Mouse (Mus musculus) cerebellum, adult 2 months (tissue): Measurements from ENCODE around the gene Rassf8. TPM values are rescaled to one million over a fixed set of nuclear protein-coding genes. Genes with fewer than 3 reads are reported as not detected.

ENCODE experiments used
- DNase-seq, 2 experiments: peaks; one replicate each; pipeline ENCODE4 v3.0.0; 2021
- H3K27ac ChIP-seq: fragments of 200-500 bp; 2 replicates; pipeline ENCODE4 v1.5.1; 2012; ENCODE audit warnings: low read length, control low read depth, inconsistent platforms; ENCODE audit not compliant: insufficient read depth
- H3K27me3 ChIP-seq: fragments of 200-500 bp; 2 replicates; pipeline ENCODE4 v1.6.1; 2012; ENCODE audit warnings: inconsistent platforms, mild to moderate bottlenecking, low read length, moderate library complexity; ENCODE audit not compliant: control insufficient read depth, insufficient read depth
- H3K4me1 ChIP-seq: fragments of 200-500 bp; 2 replicates; pipeline ENCODE4 v1.6.1; 2011; ENCODE audit warnings: low read length; ENCODE audit not compliant: control insufficient read depth, insufficient read depth
- H3K4me3 ChIP-seq: fragments of 200-500 bp; replicated peaks from 2 replicates; pipeline ENCODE3; 2011; ENCODE audit warnings: mild to moderate bottlenecking, low read depth, low read length, control low read depth; ENCODE audit not compliant: insufficient read depth
- CTCF ChIP-seq: fragments of 200-500 bp; IDR thresholded peaks from 2 replicates; pipeline ENCODE4 v1.5.1; 2011; ENCODE audit warnings: low read depth, mild to moderate bottlenecking, control low read depth, low read length, moderate library complexity, borderline replicate concordance; ENCODE audit not compliant: insufficient read depth
- POLR2A ChIP-seq: fragments of 200-500 bp; IDR thresholded peaks from 2 replicates; pipeline ENCODE4 v1.6.1; 2011; ENCODE audit warnings: low read length, control low read depth, borderline replicate concordance; ENCODE audit not compliant: insufficient read depth
- WGBS: fragments of 180-500 bp; shearing (Covaris S2); methylation state at CpG from one replicate; pipeline ENCODE4 v1.1.7; 2018; 5-methylcytosine and 5-hydroxymethylcytosine counted together
- polyA plus RNA-seq: library from polyadenylated mRNA; depleted of rRNA; stranded (reverse); fragments of >200 nt; gene quantifications from 2 replicates; pipeline ENCODE4 v1.2.3, GENCODE M21; 2012; rRNA removed

Rassf8 gene
- 31.2 and 38.1 TPM in 2 replicates for polyA plus RNA-seq

- Histone ChIP-seq H3K4me1 (peaks cover 3% of the 10 kb centered on the region; the same call in 1 of the 2 replicates), H3K27me3 (no peaks in the 10 kb centered on the region), H3K27ac (peak within 1 kb of the TSS; percentile 84), H3K4me3 (peak within 1 kb of the TSS; percentile 78)
- TF ChIP-seq CTCF (no peak), POLR2A (peak; percentile 10; the same call in 1 of the 2 replicates)
- under 1% methylated on average over 60 of the region's 71 CpGs for WGBS
- DNase-seq: peak; percentile 89 to 91
Observed at GRCm38 (mm10) chr6:145746132-145746849, at the start of gene Rassf8. Rassf8 (plus strand) TSS chr6:145746748.

- TF ChIP-seq POLR2A (no peak), CTCF (no peak)
- H3K4me1 ChIP-seq: no peaks in the 10 kb centered on the region
- no peak overlapping the region for H3K27ac ChIP-seq
- no peak overlapping the region for H3K4me3 ChIP-seq
- WGBS: 35% methylated on average over 8 of the region's 8 CpGs
- H3K27me3 ChIP-seq: no peaks in the 10 kb centered on the region; the same call in 1 of the 2 replicates
- no peak for DNase-seq
Observed at GRCm38 (mm10) chr6:145701021-145701540, 45.5 kb upstream of the Rassf8 start.

- no peak overlapping the region for H3K4me3 ChIP-seq
- no peak for TF ChIP-seq POLR2A
- no peak for TF ChIP-seq CTCF
- 78% methylated on average over 6 of the region's 6 CpGs for WGBS
- H3K4me1 ChIP-seq: no peaks in the 10 kb centered on the region
- no peak for DNase-seq
- no peaks in the 10 kb centered on the region; the same call in 1 of the 2 replicates for H3K27me3 ChIP-seq
- H3K27ac ChIP-seq: no peak overlapping the region
Observed at GRCm38 (mm10) chr6:145703667-145704066, 42.9 kb upstream of the Rassf8 start.

- TF ChIP-seq POLR2A (no peak), CTCF (no peak)
- WGBS: 76% methylated on average over 18 of the region's 18 CpGs
- Histone ChIP-seq H3K4me1 (no peaks in the 10 kb centered on the region), H3K27ac (no peak overlapping the region), H3K27me3 (no peaks in the 10 kb centered on the region), H3K4me3 (no peak overlapping the region)
- no peak for DNase-seq
Observed at GRCm38 (mm10) chr6:145709956-145710720, 36.4 kb upstream of the Rassf8 start.

- Histone ChIP-seq H3K27me3 (no peaks in the 10 kb centered on the region), H3K27ac (no peak overlapping the region), H3K4me3 (no peak overlapping the region), H3K4me1 (no peaks in the 10 kb centered on the region)
- DNase-seq: no peak
- TF ChIP-seq POLR2A (no peak), CTCF (0 out of 2 replicates have a peak, but pooled peaks have one; percentile 1)
- whole genome bisulfite sequencing: 91% methylated on average over 3 of the region's 3 CpGs
Observed at GRCm38 (mm10) chr6:145710797-145711196, 35.8 kb upstream of the Rassf8 start.

GRCm38 (mm10) chr6:145711320-145711719 lies 35.2 kb upstream of the Rassf8 start:
- WGBS: 58% methylated on average over 5 of the region's 5 CpGs
- no peak for DNase-seq

GRCm38 (mm10) chr6:145713241-145714114 lies 33.1 kb upstream of the Rassf8 start:
- Histone ChIP-seq H3K4me1 (no peaks in the 10 kb centered on the region), H3K27ac (no peak overlapping the region), H3K4me3 (no peak overlapping the region), H3K27me3 (no peaks in the 10 kb centered on the region)
- TF ChIP-seq POLR2A (no peak), CTCF (no peak)
- no peak for DNase-seq
- WGBS: 58% methylated on average over 8 of the region's 8 CpGs

More at GRCm38 (mm10) chr6:145711320-145711719, 35.2 kb upstream of the Rassf8 start:
- TF ChIP-seq CTCF: no peak
- TF ChIP-seq POLR2A: no peak
- H3K27ac ChIP-seq: no peak overlapping the region
- no peaks in the 10 kb centered on the region for H3K27me3 ChIP-seq
- no peak overlapping the region for H3K4me3 ChIP-seq
- H3K4me1 ChIP-seq: no peaks in the 10 kb centered on the region
